Mouse (Mus musculus) retina, embryonic 14.5 days (tissue): ENCODE measurements around the gene Gpn3.
A peak's percentile ranks its signal among the peaks of the same experiment; 100 is the strongest.

Experiments used
- DNase-seq: peaks from one replicate; pipeline ENCODE4 v3.0.0-alpha.2; 2015; ENCODE audit warnings: low spot score

Gpn3 gene

GRCm38 (mm10) chr5:122371591-122372191, at the start of gene Gpn3:
TSS of gene Gpn3 (plus strand) at chr5:122371876.
- peak; percentile 50 for DNase-seq

- peak; percentile 22 for DNase-seq
These were observed 48.2 kb upstream of the Gpn3 start for GRCm38 (mm10) chr5:122323523-122323922.

DNA sequence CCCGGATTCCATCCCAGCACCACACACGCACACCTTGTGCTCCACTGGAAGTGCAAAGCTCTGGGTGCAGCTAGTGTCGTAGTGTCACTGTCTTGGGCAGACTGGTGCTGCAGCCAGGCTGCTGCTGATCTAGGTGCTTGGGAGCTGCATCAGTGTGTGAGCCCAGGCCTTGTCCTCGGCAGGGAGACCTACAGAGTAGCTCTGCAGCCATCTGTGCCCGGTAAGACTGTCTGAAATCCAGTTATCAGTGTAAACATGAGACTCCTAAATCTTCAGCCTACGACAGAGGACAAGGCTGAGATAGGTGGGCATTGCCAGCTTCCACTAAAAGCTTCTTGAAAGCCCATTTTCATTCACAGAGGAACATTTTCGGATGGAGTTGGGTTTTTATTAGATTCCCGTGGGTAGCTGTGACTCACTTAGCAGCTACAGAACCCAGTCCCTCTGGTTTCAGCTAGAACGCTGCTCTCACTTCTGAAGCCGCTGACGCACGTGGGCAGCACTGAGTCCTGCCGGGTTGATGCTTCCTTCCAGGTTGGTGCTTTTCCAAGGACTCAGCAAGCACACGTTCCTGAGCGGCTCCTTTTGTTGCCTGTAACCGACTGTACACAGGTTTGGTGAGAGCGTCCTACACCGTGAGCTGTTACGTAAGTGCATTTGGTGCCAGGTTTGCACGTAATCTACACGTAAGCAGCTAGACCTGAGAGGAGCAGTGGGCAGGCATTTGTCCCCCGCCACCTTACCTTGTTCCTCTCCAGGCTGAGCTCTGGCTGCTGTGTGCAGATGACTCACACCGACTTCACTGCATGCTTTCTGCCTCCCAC, 46.9 kb upstream of the Gpn3 start:
- DNase-seq, result no peak

GRCm38 (mm10) chr5:122325477-122325876, 46.2 kb upstream of the Gpn3 start:
- no peak for DNase-seq

DNA sequence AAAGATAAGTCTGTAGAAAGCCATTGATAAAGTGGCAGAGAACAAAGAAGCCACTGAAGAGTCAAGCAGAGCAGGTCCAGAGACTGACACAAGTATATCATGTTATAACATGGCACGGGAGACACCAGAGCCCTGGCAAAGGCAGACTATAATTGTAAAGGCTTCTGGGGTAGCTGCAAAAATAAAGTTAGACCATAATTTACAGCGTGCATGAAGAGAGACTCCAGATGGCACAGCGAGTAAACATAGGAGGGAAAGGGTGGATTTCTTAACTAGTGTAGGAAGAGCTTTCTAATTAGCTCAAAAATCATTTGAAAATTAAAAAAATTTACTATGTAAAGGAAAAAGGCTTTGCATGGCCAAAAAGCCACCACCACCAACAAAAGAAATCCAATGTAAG, 44.4 kb upstream of the Gpn3 start:
- DNase-seq, result no peak

GRCm38 (mm10) chr5:122330269-122330668, 41.4 kb upstream of the Gpn3 start:
- DNase-seq, result no peak

DNA sequence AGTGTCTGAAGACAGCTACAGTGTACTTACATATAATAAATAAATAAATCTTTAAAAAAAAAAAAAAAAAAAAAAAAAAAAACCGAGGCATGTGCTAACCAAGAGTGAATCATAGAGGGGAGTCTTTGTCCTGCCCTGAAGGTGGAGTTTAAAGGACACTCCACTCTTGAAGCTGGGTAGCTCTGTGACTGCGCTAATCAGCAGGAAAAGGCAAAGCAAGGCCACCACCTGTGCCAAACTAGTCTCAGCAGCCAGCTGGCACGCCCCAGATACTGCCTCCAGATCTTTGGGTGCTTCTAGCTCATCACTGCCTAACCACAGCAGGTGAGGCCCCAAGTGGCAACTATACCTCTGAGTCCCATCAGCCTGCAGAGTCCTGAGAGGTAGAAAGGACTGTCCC, 37.0 kb upstream of the Gpn3 start:
- DNase-seq, result no peak

- no peak for DNase-seq
These were observed 35.0 kb upstream of the Gpn3 start for GRCm38 (mm10) chr5:122336554-122337294.

- DNase-seq, result no peak
These were observed 28.8 kb upstream of the Gpn3 start for GRCm38 (mm10) chr5:122342874-122343273.

DNA sequence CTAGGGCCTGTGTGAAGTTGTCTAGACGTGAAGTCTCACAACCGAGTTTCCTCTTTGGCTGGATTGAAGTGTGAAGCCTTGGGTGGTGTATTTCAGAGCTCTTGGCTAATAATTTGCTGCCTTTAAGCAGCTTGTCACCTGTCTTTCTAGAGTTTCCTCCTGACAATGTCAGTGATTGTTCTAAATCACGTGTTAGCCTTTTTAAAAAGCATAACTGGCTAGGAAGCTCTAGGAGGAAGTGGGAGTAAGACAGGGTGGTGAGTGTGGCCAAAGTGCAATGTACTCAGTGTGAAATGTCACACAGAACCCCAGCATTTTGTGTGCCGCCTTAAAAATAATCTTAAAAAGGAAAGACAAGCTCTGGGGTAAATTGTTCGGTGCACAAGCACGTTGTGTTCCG, 27.9 kb upstream of the Gpn3 start:
- DNase-seq, result no peak

- DNase-seq, result peak; percentile 88
These were observed 27.4 kb upstream of the Gpn3 start for GRCm38 (mm10) chr5:122344260-122344659.

DNA sequence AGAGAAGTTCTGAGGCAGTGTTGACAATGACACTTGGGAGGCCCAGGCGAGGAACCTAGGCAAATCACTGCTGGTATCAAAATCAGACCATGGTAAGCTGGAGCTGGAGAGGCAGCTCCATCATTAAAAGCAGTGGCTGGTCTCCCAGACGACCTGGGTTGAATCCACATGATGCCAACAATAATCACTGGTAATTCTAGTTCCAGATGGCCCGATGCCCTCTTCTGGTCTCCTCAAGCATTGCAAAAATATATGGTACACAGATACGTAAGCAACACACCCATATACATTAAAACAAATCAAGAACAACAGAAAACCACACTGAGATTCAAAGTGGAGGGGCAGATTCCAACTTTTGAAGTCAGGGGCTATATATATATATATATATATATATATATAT, 25.9 kb upstream of the Gpn3 start:
- no peak for DNase-seq

DNA sequence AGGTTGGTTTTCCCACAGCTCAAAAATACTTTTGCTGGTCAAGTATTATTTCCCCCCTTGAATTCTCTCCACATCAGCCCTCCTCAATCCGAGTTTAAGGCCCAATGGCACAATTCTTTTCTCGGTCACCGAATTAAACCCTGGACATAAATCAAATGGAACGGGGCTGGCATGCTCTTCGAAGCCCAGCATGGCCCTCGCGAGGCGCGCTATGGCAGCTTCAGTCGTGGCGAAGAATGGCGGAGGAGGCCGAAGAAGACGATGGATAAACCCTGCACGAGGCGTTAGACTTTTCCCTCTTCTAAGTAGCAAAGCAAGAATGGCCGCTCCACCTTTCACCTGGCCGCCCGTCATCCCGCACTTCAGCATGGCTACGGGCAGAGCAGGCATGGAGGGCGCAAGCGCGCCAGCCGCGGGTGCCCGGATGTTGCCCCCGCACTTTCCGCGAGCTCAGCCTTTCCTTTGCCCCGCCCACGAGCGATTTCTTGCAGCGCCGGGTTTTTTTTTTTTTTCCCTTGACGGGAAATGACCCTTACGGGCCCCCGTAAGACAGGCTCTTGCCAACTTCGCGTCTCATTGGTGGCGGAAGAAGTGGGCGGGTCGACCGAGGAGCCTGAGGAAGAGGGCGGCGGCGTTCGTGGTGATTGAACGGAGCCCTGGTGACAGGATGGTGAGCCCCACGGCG, 17.7 kb upstream of the Gpn3 start, which contains the start of the genes Rad9b and Vps29:
Rad9b (minus strand) TSS at position 427 of the 685 bp plus-strand sequence.
Vps29 (plus strand) TSS at position 563 of the 685 bp plus-strand sequence.
- peak; percentile 100 for DNase-seq

DNA sequence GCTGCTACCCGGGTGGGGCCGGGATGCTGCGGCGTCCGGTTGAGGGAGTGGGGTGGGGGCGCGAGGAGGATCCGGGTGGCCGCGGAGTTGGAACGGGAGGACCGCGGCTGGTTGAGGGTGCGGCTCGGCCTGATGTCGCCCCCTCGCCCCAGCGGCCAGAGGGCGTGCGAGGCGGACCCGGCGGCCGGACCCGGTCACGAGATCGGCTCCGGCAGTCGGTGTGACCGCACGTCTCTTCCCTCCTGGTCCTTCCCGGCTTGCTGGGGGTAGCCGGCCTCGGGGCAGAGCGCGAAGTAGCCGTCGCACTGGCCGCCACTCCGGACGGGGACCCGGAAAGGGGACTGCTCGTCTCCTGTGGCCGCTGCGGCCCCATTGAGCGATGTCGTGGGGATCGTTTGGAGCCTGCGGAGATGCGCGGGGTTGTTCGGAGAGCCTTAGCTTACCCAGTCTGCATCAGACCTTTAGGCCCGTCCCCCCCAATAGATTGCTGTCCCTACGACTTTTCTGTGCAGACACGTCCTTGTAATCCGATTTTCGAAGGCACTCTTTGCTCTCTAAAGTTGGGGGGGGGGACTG, 17.1 kb upstream of the Gpn3 start:
- no peak for DNase-seq

- DNase-seq, result peak; percentile 100
These were observed 605 bp downstream of the Gpn3 start, which contains the start of gene Fam216a for GRCm38 (mm10) chr5:122372192-122372769. TSS of gene Fam216a (minus strand) at chr5:122372364.

- DNase-seq, result no peak
These were observed 1.2 kb downstream of the Gpn3 start for GRCm38 (mm10) chr5:122372878-122373277.

GRCm38 (mm10) chr5:122377101-122377833, 5.6 kb downstream of the Gpn3 start:
- no peak for DNase-seq

- DNase-seq, result no peak
These were observed 6.5 kb downstream of the Gpn3 start for GRCm38 (mm10) chr5:122378171-122378570.

GRCm38 (mm10) chr5:122379374-122380155, 7.9 kb downstream of the Gpn3 start:
- DNase-seq, result peak; percentile 92

GRCm38 (mm10) chr5:122390006-122390405, 18.3 kb downstream of the Gpn3 start:
- no peak for DNase-seq
